Mouse (Mus musculus) hindbrain, embryonic 15.5 days (tissue): ENCODE results near the gene Tac2. TPM values are rescaled to one million over a fixed set of nuclear protein-coding genes. Genes with fewer than 3 reads are reported as not detected.

Experiments
- ATAC-seq: fragments of 200-750 bp; cut with Nextera tagmentation; 2 replicates; pipeline ENCODE4 v1.8.0; 2017; ENCODE audit warnings: low read depth, moderate number of reproducible peaks, moderate TSS enrichment; ENCODE audit not compliant: low FRiP score
- H3K27ac ChIP-seq: fragments of 300-500 bp; sonication (generic); replicated peaks from 2 replicates; pipeline ENCODE4 v1.5.1; 2015; ENCODE audit warnings: mild to moderate bottlenecking, inconsistent platforms
- H3K27me3 ChIP-seq: fragments of 300-500 bp; sonication (generic); 2 replicates; pipeline ENCODE4 v1.6.1; 2015; ENCODE audit warnings: control low read depth, inconsistent platforms
- H3K36me3 ChIP-seq: fragments of 300-500 bp; sonication (generic); 2 replicates; pipeline ENCODE4 v1.6.1; 2015; ENCODE audit warnings: control low read depth, inconsistent platforms
- H3K4me1 ChIP-seq: fragments of 300-500 bp; sonication (generic); replicated peaks from 2 replicates; pipeline ENCODE4 v1.6.1; 2015; ENCODE audit warnings: control low read depth, inconsistent platforms
- H3K4me2 ChIP-seq: fragments of 300-500 bp; sonication (generic); 2 replicates; pipeline ENCODE4 v1.6.1; 2015; ENCODE audit warnings: moderate library complexity, mild to moderate bottlenecking, inconsistent platforms
- H3K4me3 ChIP-seq: fragments of 300-500 bp; sonication (generic); 2 replicates; pipeline ENCODE4 v1.5.1; 2015; ENCODE audit warnings: mild to moderate bottlenecking, inconsistent platforms
- H3K9ac ChIP-seq: fragments of 300-500 bp; sonication (generic); 2 replicates; pipeline ENCODE4 v1.6.1; 2015; ENCODE audit warnings: inconsistent platforms
- H3K9me3 ChIP-seq: fragments of 300-500 bp; sonication (generic); 2 replicates; pipeline ENCODE4 v1.6.1; 2016; ENCODE audit warnings: control low read depth, inconsistent platforms
- WGBS: fragments of 180-500 bp; shearing (Covaris S2); methylation state at CpG from one replicate; pipeline ENCODE4 v1.1.7; 2015; 5-methylcytosine and 5-hydroxymethylcytosine counted together
- polyA plus RNA-seq: library from polyadenylated mRNA; unstranded; fragments of >200 nt; fragmentation: Nextera tagmentation; extraction: Ambion mirVana; gene quantifications from 2 replicates; pipeline ENCODE4 v1.2.1, GENCODE M21; 2015

Gene Tac2
- polyA plus RNA-seq, 1 experiment from 2014 or later, result 1.2 TPM

DNA sequence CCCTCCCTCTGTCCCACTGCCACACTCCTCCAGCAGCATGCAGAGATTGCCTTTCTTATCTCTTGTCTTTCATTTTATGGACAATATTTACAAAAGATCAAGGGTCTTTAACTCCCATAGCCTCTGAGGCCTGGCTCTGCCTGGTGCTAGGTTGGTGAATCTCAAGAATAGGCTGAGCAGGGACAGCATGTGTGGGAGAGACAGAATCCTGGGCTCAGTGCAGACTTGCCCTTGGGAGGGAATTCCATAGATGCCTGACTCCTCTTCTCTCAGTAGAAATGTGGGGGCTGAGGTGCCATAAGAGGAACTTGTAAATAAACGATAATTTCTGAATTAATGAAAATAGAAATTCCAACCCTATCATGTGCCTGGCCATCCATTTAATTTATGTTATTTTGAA, 42.3 kb downstream of the Tac2 start:
- Histone ChIP-seq H3K4me3 (no peak overlapping the region), H3K9me3 (no peaks in the 10 kb centered on the region), H3K9ac (no peak overlapping the region), H3K4me2 (no peak overlapping the region), H3K36me3 (no peaks in the 10 kb centered on the region), H3K27me3 (no peaks in the 10 kb centered on the region), H3K27ac (no peak overlapping the region), H3K4me1 (no peaks in the 10 kb centered on the region)
- ATAC-seq, result no peak
- WGBS, result 85% methylated on average over 1 of the region's 1 CpGs

GRCm38 (mm10) chr10:127776011-127776410, 51.7 kb downstream of the Tac2 start, which contains the start of gene Rdh9:
Gene Rdh9 (plus strand): TSS chr10:127776386.
- H3K4me2 ChIP-seq, result no peak within 1 kb of the TSS
- H3K4me3 ChIP-seq, result no peak within 1 kb of the TSS
- no peak for ATAC-seq
- no peaks in the 10 kb centered on the region for H3K36me3 ChIP-seq
- H3K27me3 ChIP-seq, result no peaks in the 10 kb centered on the region
- H3K27ac ChIP-seq, result no peak within 1 kb of the TSS
- WGBS, result 88% methylated on average over 2 of the region's 2 CpGs
- H3K4me1 ChIP-seq, result no peaks in the 10 kb centered on the region
- no peak within 1 kb of the TSS for H3K9ac ChIP-seq
- no peaks in the 10 kb centered on the region for H3K9me3 ChIP-seq

Other genes with a start within 250 kb of the Tac2 start
- 2.5 and 2.9 TPM in 2 replicates for gene Stac3, start 222.8 kb upstream of the Tac2 start, polyA plus RNA-seq
- 20.7 and 24.4 TPM in 2 replicates for gene Ndufa4l2, start 209.5 kb upstream of the Tac2 start, polyA plus RNA-seq
- gene Shmt2, start 202.0 kb upstream of the Tac2 start, polyA plus RNA-seq, result 56.2 and 64.8 TPM in 2 replicates
- gene Nxph4, start 189.9 kb upstream of the Tac2 start, polyA plus RNA-seq, result 161 and 194 TPM in 2 replicates
- gene Lrp1, start 103.3 kb upstream of the Tac2 start, polyA plus RNA-seq, result 102 and 114 TPM in 2 replicates
- gene Stat6, start 81.5 kb upstream of the Tac2 start, polyA plus RNA-seq, result 6.2 and 6.3 TPM in 2 replicates
- gene Nemp1, start 57.6 kb upstream of the Tac2 start, polyA plus RNA-seq, result 3.1 and 3.4 TPM in 2 replicates
- gene Nab2, start 55.9 kb upstream of the Tac2 start, polyA plus RNA-seq, result 2.5 and 2.7 TPM in 2 replicates
- 0.72 and 0.77 TPM in 2 replicates for gene Myo1a, start 19.3 kb upstream of the Tac2 start, polyA plus RNA-seq
- gene Zbtb39, start 15.1 kb downstream of the Tac2 start, polyA plus RNA-seq, result 3.2 and 4.1 TPM in 2 replicates
- gene Gpr182, start 27.3 kb downstream of the Tac2 start, polyA plus RNA-seq, result 1.8 TPM in 2 replicates
- 0.08 TPM in 1 of 2 replicates, not detected in the other for gene Rdh1, start 35.2 kb downstream of the Tac2 start, polyA plus RNA-seq
- gene Rdh16f1, start 35.3 kb downstream of the Tac2 start, polyA plus RNA-seq, result not detected in 2 replicates
- gene Rdh9, start 51.9 kb downstream of the Tac2 start, polyA plus RNA-seq, result 0.09 and 0.21 TPM in 2 replicates
- gene Rdh16, start 76.7 kb downstream of the Tac2 start, polyA plus RNA-seq, result not detected in 2 replicates
- gene Rdh19, start 125.5 kb downstream of the Tac2 start, polyA plus RNA-seq, result not detected in 2 replicates
- not detected in 2 replicates for gene Rdh16f2, start 142.0 kb downstream of the Tac2 start, polyA plus RNA-seq
- not detected in 2 replicates for gene Rdh7, start 164.3 kb downstream of the Tac2 start, polyA plus RNA-seq
- gene Sdr9c7, start 174.0 kb downstream of the Tac2 start, polyA plus RNA-seq, result not detected in 2 replicates